Mouse (Mus musculus): ENCODE data around the gene Nsrp1.

DNA sequence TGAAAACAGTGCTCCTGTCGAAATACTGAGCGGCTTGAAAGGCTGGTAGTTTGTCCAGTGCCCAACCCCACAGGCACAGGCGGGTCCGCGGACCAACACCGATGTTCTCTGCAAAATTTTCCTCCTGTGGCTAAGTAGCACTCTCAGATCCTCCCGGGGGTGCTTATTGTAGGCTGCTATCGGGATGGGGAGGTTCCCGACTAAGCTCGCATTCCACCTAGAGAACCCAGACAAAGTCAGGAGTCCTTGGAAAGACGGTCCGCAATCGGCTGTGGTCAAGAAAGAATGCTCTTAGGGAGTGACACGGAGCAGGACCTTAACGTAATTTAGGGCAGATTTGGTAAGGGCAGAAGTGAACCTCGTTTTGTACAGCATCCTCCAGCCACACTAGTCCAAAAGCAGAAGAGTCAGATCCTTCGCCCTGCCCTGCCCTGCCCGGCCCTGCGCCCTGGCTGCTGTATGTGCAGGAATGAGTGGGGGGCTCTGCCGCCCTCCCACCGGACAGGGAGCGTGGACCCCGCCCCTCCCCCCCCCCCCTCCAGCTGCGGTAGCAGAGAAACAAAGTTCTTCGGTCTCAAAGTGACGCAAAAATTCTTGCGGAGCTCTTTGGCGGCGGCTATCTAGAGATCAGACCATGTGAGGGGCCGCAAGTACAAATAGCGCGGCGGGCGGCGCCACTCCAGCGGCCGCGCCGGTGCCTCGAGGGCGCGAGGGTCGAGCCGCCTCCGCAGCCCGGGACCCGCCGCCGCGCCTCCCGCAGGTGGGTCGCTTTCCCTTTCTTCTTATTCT is 80.1 kb downstream of the Nsrp1 start, which contains the start of gene Slc6a4:
- no peak for TF ChIP-seq CTCF (IDR thresholded peaks at IDR 0.05; ENCODE audit: borderline replicate concordance, control insufficient read depth, extremely low read depth, insufficient read depth, low read length, poor library complexity)
- no peak for TF ChIP-seq POLR2A (IDR thresholded peaks at IDR 0.05; ENCODE audit: control insufficient read depth, extremely low read depth, insufficient read depth, low read length, poor library complexity)

All from thymus, adult 2 months (tissue).